Mouse (Mus musculus) neural tube, embryonic 15.5 days (tissue): ENCODE results near the gene Nfil3. TPM values are rescaled to one million over a fixed set of nuclear protein-coding genes. Genes with fewer than 3 reads are reported as not detected.

Source experiments
- ATAC-seq: fragments of 200-750 bp; cut with Nextera tagmentation; 2 replicates; pipeline ENCODE4 v1.8.0; 2017; ENCODE audit warnings: mild to moderate bottlenecking, moderate TSS enrichment, moderate library complexity; ENCODE audit not compliant: low FRiP score
- H3K27ac ChIP-seq: fragments of 300-500 bp; sonication (generic); replicated peaks from 2 replicates; pipeline ENCODE4 v1.5.1; 2015; ENCODE audit warnings: mild to moderate bottlenecking, inconsistent platforms
- H3K27me3 ChIP-seq: fragments of 300-500 bp; sonication (generic); replicated peaks from 2 replicates; pipeline ENCODE4 v1.6.1; 2015; ENCODE audit warnings: inconsistent platforms
- H3K36me3 ChIP-seq: fragments of 300-500 bp; sonication (generic); 2 replicates; pipeline ENCODE4 v1.6.1; 2015; ENCODE audit warnings: inconsistent platforms
- H3K4me1 ChIP-seq: fragments of 300-500 bp; sonication (generic); 2 replicates; pipeline ENCODE4 v1.6.1; 2015; ENCODE audit warnings: inconsistent platforms
- H3K4me2 ChIP-seq: fragments of 300-500 bp; sonication (generic); 2 replicates; pipeline ENCODE4 v1.6.1; 2015; ENCODE audit warnings: inconsistent platforms, mild to moderate bottlenecking, moderate library complexity
- H3K4me3 ChIP-seq: fragments of 300-500 bp; sonication (generic); replicated peaks from 2 replicates; pipeline ENCODE4 v1.5.1; 2015; ENCODE audit warnings: mild to moderate bottlenecking, inconsistent platforms
- H3K9ac ChIP-seq: fragments of 300-500 bp; sonication (generic); replicated peaks from 2 replicates; pipeline ENCODE4 v1.6.1; 2015; ENCODE audit warnings: mild to moderate bottlenecking, inconsistent platforms
- H3K9me3 ChIP-seq: fragments of 300-500 bp; sonication (generic); replicated peaks from 2 replicates; pipeline ENCODE4 v1.6.1; 2016; ENCODE audit warnings: inconsistent platforms
- WGBS: fragments of 180-500 bp; shearing (Covaris S2); methylation state at CpG from one replicate; pipeline ENCODE4 v1.1.7; 2015; ENCODE audit warnings: mixed read lengths; 5-methylcytosine and 5-hydroxymethylcytosine counted together
- polyA plus RNA-seq: library from polyadenylated mRNA; unstranded; fragments of >200 nt; fragmentation: Nextera tagmentation; extraction: Ambion mirVana; gene quantifications from 2 replicates; pipeline ENCODE4 v1.2.1, GENCODE M21; 2015

Gene Nfil3
- polyA plus RNA-seq, 1 experiment from 2014 or later: 45.6 TPM

GRCm38 (mm10) chr13:52929209-52930171 is 51.4 kb downstream of the Nfil3 start, which contains the start of gene Auh:
Gene Auh, minus strand, starts transcription at chr13:52929681.
- Histone ChIP-seq H3K9me3 (no peaks in the 10 kb centered on the region), H3K4me2 (peak within 1 kb of the TSS; percentile 62), H3K4me1 (peaks cover 31% of the 10 kb centered on the region), H3K27ac (peak within 1 kb of the TSS; percentile 86), H3K4me3 (peak within 1 kb of the TSS; percentile 89), H3K9ac (peak within 1 kb of the TSS; percentile 76), H3K36me3 (no peaks in the 10 kb centered on the region), H3K27me3 (no peaks in the 10 kb centered on the region)
- under 1% methylated on average over 54 of the region's 63 CpGs for WGBS
- ATAC-seq: peak; percentile 98

GRCm38 (mm10) chr13:52928392-52928791 is 52.5 kb downstream of the Nfil3 start:
- H3K36me3 ChIP-seq: no peaks in the 10 kb centered on the region
- peaks cover 31% of the 10 kb centered on the region for H3K4me1 ChIP-seq
- H3K4me2 ChIP-seq: peak overlapping the region; percentile 62
- H3K4me3 ChIP-seq: peak overlapping the region; percentile 89
- peak overlapping the region; percentile 86 for H3K27ac ChIP-seq
- no peak for ATAC-seq
- no peaks in the 10 kb centered on the region for H3K9me3 ChIP-seq
- H3K27me3 ChIP-seq: no peaks in the 10 kb centered on the region
- WGBS: 65% methylated on average over 9 of the region's 9 CpGs
- H3K9ac ChIP-seq: peak overlapping the region; percentile 76

GRCm38 (mm10) chr13:52924457-52924856 is 56.4 kb downstream of the Nfil3 start:
- Histone ChIP-seq H3K27ac (no peak overlapping the region), H3K4me2 (no peak overlapping the region), H3K9me3 (no peaks in the 10 kb centered on the region), H3K4me3 (no peak overlapping the region), H3K36me3 (no peaks in the 10 kb centered on the region), H3K9ac (no peak overlapping the region), H3K27me3 (no peaks in the 10 kb centered on the region), H3K4me1 (peaks cover 24% of the 10 kb centered on the region)
- whole genome bisulfite sequencing: 84% methylated on average over 5 of the region's 5 CpGs
- ATAC-seq: no peak

- H3K9me3 ChIP-seq: no peaks in the 10 kb centered on the region
- no peak overlapping the region for H3K27ac ChIP-seq
- H3K9ac ChIP-seq: no peak overlapping the region
- H3K27me3 ChIP-seq: no peaks in the 10 kb centered on the region
- 88% methylated on average over 8 of the region's 8 CpGs for WGBS
- ATAC-seq: no peak
- H3K36me3 ChIP-seq: peaks cover 4% of the 10 kb centered on the region; the same call in 1 of the 2 replicates
- no peak overlapping the region for H3K4me3 ChIP-seq
- H3K4me1 ChIP-seq: peaks cover 4% of the 10 kb centered on the region; the same call in 1 of the 2 replicates
- H3K4me2 ChIP-seq: no peak overlapping the region
Observed at GRCm38 (mm10) chr13:52921966-52922365, 58.9 kb downstream of the Nfil3 start.

- Histone ChIP-seq H3K9ac (no peak overlapping the region), H3K27me3 (no peaks in the 10 kb centered on the region), H3K4me1 (0 out of 2 replicates have a peak, but pooled peaks cover 3% of the 10 kb centered on the region), H3K4me2 (no peak overlapping the region), H3K4me3 (no peak overlapping the region), H3K27ac (no peak overlapping the region), H3K36me3 (peaks cover 4% of the 10 kb centered on the region; the same call in 1 of the 2 replicates), H3K9me3 (no peaks in the 10 kb centered on the region)
- 87% methylated on average over 7 of the region's 7 CpGs for WGBS
- no peak for ATAC-seq
Observed at GRCm38 (mm10) chr13:52921065-52921825, 59.6 kb downstream of the Nfil3 start.

GRCm38 (mm10) chr13:52919790-52920352 is 61.0 kb downstream of the Nfil3 start:
- no peak overlapping the region for H3K4me2 ChIP-seq
- no peak overlapping the region for H3K4me3 ChIP-seq
- H3K4me1 ChIP-seq: peaks cover 10% of the 10 kb centered on the region
- H3K36me3 ChIP-seq: peaks cover 4% of the 10 kb centered on the region; the same call in 1 of the 2 replicates
- no peaks in the 10 kb centered on the region for H3K9me3 ChIP-seq
- ATAC-seq: no peak
- no peak overlapping the region for H3K9ac ChIP-seq
- WGBS: 85% methylated on average over 10 of the region's 10 CpGs
- no peak overlapping the region for H3K27ac ChIP-seq
- H3K27me3 ChIP-seq: no peaks in the 10 kb centered on the region

- 93% methylated on average over 5 of the region's 5 CpGs for WGBS
Observed at GRCm38 (mm10) chr13:52918333-52918732, 62.5 kb downstream of the Nfil3 start.

More at GRCm38 (mm10) chr13:52918333-52918732, 62.5 kb downstream of the Nfil3 start:
- Histone ChIP-seq H3K4me1 (peaks cover 18% of the 10 kb centered on the region), H3K9ac (no peak overlapping the region), H3K36me3 (peaks cover 4% of the 10 kb centered on the region; the same call in 1 of the 2 replicates), H3K27me3 (no peaks in the 10 kb centered on the region), H3K9me3 (no peaks in the 10 kb centered on the region), H3K4me3 (no peak overlapping the region), H3K4me2 (no peak overlapping the region), H3K27ac (no peak overlapping the region)
- no peak for ATAC-seq

Other genes with a start within 250 kb of the Nfil3 start
- 70.2 and 75.7 TPM in 2 replicates for gene Auh, start 51.4 kb downstream of the Nfil3 start, polyA plus RNA-seq